Mouse (Mus musculus): ENCODE data around the gene Jmjd8. TPM values are rescaled to one million over a fixed set of nuclear protein-coding genes. Genes with fewer than 3 reads are reported as not detected.

Jmjd8 gene
- 61.3 and 67.4 TPM in 2 replicates for polyA plus RNA-seq (2012; rRNA removed)

GRCm38 (mm10) chr17:25828712-25829557 is at the start of gene Jmjd8:
Gene Jmjd8, plus strand, starts transcription at chr17:25828867.

GRCm38 (mm10) chr17:25785281-25785745 is 43.4 kb upstream of the Jmjd8 start, which contains the start of gene Haghl:
Gene Haghl, minus strand, starts transcription at chr17:25785673.

GRCm38 (mm10) chr17:25786280-25786679 is 42.4 kb upstream of the Jmjd8 start, which contains the start of gene Ccdc78:
Gene Ccdc78, plus strand, starts transcription at chr17:25786580.

GRCm38 (mm10) chr17:25792615-25793014 is 36.1 kb upstream of the Jmjd8 start, which contains the start of gene Fam173a:
Gene Fam173a, minus strand, starts transcription at chr17:25792901.

GRCm38 (mm10) chr17:25795609-25796092 is 33.0 kb upstream of the Jmjd8 start, which contains the start of gene AC134908.4:
Gene AC134908.4, minus strand, starts transcription at chr17:25795659.

GRCm38 (mm10) chr17:25796951-25797369 is 31.7 kb upstream of the Jmjd8 start, which contains the start of gene Metrn:
Gene Metrn, minus strand, starts transcription at chr17:25797136.

GRCm38 (mm10) chr17:25808789-25809605 is 19.7 kb upstream of the Jmjd8 start, which contains the start of gene Fbxl16:
Gene Fbxl16, plus strand, starts transcription at chr17:25809085.

GRCm38 (mm10) chr17:25823452-25823851 is 5.2 kb upstream of the Jmjd8 start, which contains the start of gene Wdr24:
Gene Wdr24, plus strand, starts transcription at chr17:25823627.

GRCm38 (mm10) chr17:25833291-25833663 is 4.6 kb downstream of the Jmjd8 start, which contains the start of gene Stub1:
Gene Stub1, minus strand, starts transcription at chr17:25833404.

GRCm38 (mm10) chr17:25837076-25837410 is 8.4 kb downstream of the Jmjd8 start, which contains the start of gene Rhbdl1:
Gene Rhbdl1, minus strand, starts transcription at chr17:25837295.

GRCm38 (mm10) chr17:25841117-25841880 is 12.6 kb downstream of the Jmjd8 start, which contains the start of gene Gm20683:
Gene Gm20683, minus strand, starts transcription at chr17:25841763.

GRCm38 (mm10) chr17:25844396-25844901 is 15.8 kb downstream of the Jmjd8 start, which contains the start of gene Rhot2:
Gene Rhot2, minus strand, starts transcription at chr17:25844851.

GRCm38 (mm10) chr17:25860832-25861703 is 32.4 kb downstream of the Jmjd8 start, which contains the start of gene Wdr90:
Gene Wdr90, minus strand, starts transcription at chr17:25861501.

GRCm38 (mm10) chr17:25868601-25869191 is 40.0 kb downstream of the Jmjd8 start, which contains the start of gene Mcrip2:
Gene Mcrip2, minus strand, starts transcription at chr17:25868764.

GRCm38 (mm10) chr17:25874721-25875170 is 46.1 kb downstream of the Jmjd8 start, which contains the start of gene Mettl26:
Gene Mettl26, plus strand, starts transcription at chr17:25875074.

GRCm38 (mm10) chr17:25880196-25880910 is 51.7 kb downstream of the Jmjd8 start, which contains the start of gene Wfikkn1:
Gene Wfikkn1, minus strand, starts transcription at chr17:25880858.

Measured in colon, adult 2 months (tissue).